ENCODE assay signal across 37 mouse cellular contexts in the genomic region with DNA sequence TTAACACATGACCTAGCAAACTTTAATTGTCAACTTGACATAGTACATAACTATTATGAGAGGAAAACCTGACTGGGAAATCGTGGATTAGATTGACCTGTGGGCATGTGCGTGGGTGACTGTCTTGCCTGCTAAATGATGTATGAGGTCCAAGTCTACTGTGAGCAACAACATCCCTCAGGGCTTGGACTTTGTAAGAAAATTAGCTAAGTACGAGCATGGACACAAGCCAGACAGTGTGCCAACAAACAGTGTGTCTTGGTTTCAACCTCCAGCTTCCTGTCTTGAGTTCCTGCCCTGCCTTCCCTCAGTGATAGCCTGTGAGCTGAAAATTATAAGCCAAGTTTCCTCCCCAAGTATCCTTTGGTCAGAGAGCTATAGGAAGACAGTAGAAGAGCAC. TPM values are rescaled to one million over a fixed set of nuclear protein-coding genes. Genes with fewer than 3 reads are reported as not detected.
DNase-seq lines count a peak whose midpoint lies in the region; ATAC-seq and TF ChIP-seq lines count a peak whose summit lies in the region.
"Had no signal": no experiment of that assay in that cellular context is flagged by ENCODE, and none has a peak within 500 bp of the region (broad histone marks: within the 10 kb centered on the region; RNA-seq: fewer than 3 reads in every experiment).

No protein-coding gene starts in this region.

- WGBS in kidney, adult 2 months: 24% methylated on average over 3 of the region's 3 CpGs
- 61% methylated on average over 3 of the region's 3 CpGs for WGBS in kidney, embryonic 15.5 days
- 86% methylated on average over 3 of the region's 3 CpGs for WGBS in hindbrain, embryonic 10.5 days

- dilution Hi-C loops in CH12.LX (cut with MboI; ENCODE audit: extremely low pct_ligation_motif_present, extremely low pct_unique_long_range_greater_than_20kb, low sequenced_read_pairs): no loop called here

- H3K4me3 ChIP-seq in kidney, adult 2 months (ENCODE audit: insufficient read depth, low read depth, low read length): no peak overlapping the region
- no peak overlapping the region for H3K4me3 ChIP-seq in kidney, embryonic 15.5 days (replicated peaks)
- H3K4me3 ChIP-seq in CH12.LX (replicated peaks in 1 of 3; ENCODE audit: low read depth in 2 of 3, low read length in 2 of 3, poor library complexity in 1 of 3): no peak overlapping the region
- H3K4me3 ChIP-seq in hindbrain, embryonic 10.5 days: no peak overlapping the region
- H3K4me3 ChIP-seq: erythroblast, embryonic 14.5 days; forebrain, embryonic 12.5 days; limb, embryonic 12.5 days; liver, embryonic 12.5 days had no signal

- in situ Hi-C loops in CH12.LX (cut with MboI; ENCODE audit: low pct_ligation_motif_present, low pct_unique_long_range_greater_than_20kb, low sequenced_read_pairs): loop anchor here (5.0 kb wide), 1 partner anchor 40 kb away; a partner anchor contains a TSS

- no peak overlapping the region for H3K4me2 ChIP-seq in kidney, embryonic 15.5 days
- no peak overlapping the region for H3K4me2 ChIP-seq in CH12.LX (ENCODE audit: insufficient read depth, low read depth, poor library complexity, severe bottlenecking)
- H3K4me2 ChIP-seq: forebrain, embryonic 12.5 days; limb, embryonic 12.5 days; liver, embryonic 12.5 days; midbrain, embryonic 11.5 days had no signal

- TF ChIP-seq RAD21 in CH12.LX (IDR thresholded peaks at IDR 0.05; ENCODE audit: low read depth, low read length): no peak

- no peak for TF ChIP-seq CTCF in kidney, adult 2 months (conservative IDR thresholded peaks at IDR 0.05; ENCODE audit: insufficient read depth, insufficient read length, low read depth, low read length)
- TF ChIP-seq CTCF in CH12.LX (conservative IDR thresholded peaks at IDR 0.05 in 1 of 2, IDR thresholded peaks at IDR 0.05 in 1 of 2; ENCODE audit: low read depth in 2 of 2, low read length in 2 of 2): no peak

- no peak for TF ChIP-seq EP300 in CH12.LX (IDR thresholded peaks at IDR 0.05; ENCODE audit: low read length)

- no peaks in the 10 kb centered on the region for H3K79me2 ChIP-seq in CH12.LX (replicated peaks; ENCODE audit: control insufficient read depth, extremely low read depth, insufficient read depth, poor library complexity, severe bottlenecking)

- ATAC-seq in kidney, embryonic 15.5 days (replicated peaks; ENCODE audit: low FRiP score): no peak
- ATAC-seq: activated CD4-positive, CD25-positive, alpha-beta regulatory T cell, adult 4 months; forebrain, postnatal 0 days; hindbrain, embryonic 16.5 days; liver, embryonic 12.5 days; liver, postnatal 0 days; midbrain, embryonic 16.5 days had no signal

- H3K4me1 ChIP-seq in kidney, adult 2 months (ENCODE audit: control insufficient read depth, insufficient read depth, low read length): no peaks in the 10 kb centered on the region
- H3K4me1 ChIP-seq in kidney, embryonic 15.5 days: no peaks in the 10 kb centered on the region
- H3K4me1 ChIP-seq in CH12.LX (ENCODE audit: control insufficient read depth in 1 of 2, insufficient read depth in 2 of 2): peaks cover 21 to 61% of the 10 kb centered on the region in 2 experiments
- H3K4me1 ChIP-seq in hindbrain, embryonic 10.5 days (replicated peaks): no peaks in the 10 kb centered on the region
- H3K4me1 ChIP-seq: forebrain, embryonic 12.5 days; limb, embryonic 12.5 days; liver, embryonic 12.5 days had no signal

- H3K9ac ChIP-seq in kidney, embryonic 15.5 days: no peak overlapping the region
- peak overlapping the region; percentile 13; the same call in 1 of the 2 replicates for H3K9ac ChIP-seq in CH12.LX (ENCODE audit: insufficient read depth, low read depth)
- H3K9ac ChIP-seq: forebrain, embryonic 12.5 days; forebrain, postnatal 0 days; limb, embryonic 12.5 days; liver, embryonic 12.5 days; liver, postnatal 0 days had no signal

- no peaks in the 10 kb centered on the region for H3K36me3 ChIP-seq in kidney, adult 2 months (ENCODE audit: control insufficient read depth, insufficient read depth, low read length)
- no peaks in the 10 kb centered on the region for H3K36me3 ChIP-seq in kidney, embryonic 15.5 days
- no peaks in the 10 kb centered on the region for H3K36me3 ChIP-seq in CH12.LX (replicated peaks in 1 of 2; ENCODE audit: control insufficient read depth in 1 of 2, insufficient read depth in 1 of 2, low read length in 1 of 2)
- no peaks in the 10 kb centered on the region for H3K36me3 ChIP-seq in hindbrain, embryonic 10.5 days
- H3K36me3 ChIP-seq: forebrain, embryonic 12.5 days; limb, embryonic 12.5 days; liver, embryonic 12.5 days had no signal

- no peak for TF ChIP-seq POLR2A in kidney, adult 2 months (IDR thresholded peaks at IDR 0.05; ENCODE audit: low read depth, low read length)
- no peak for TF ChIP-seq POLR2A in CH12.LX (IDR thresholded peaks at IDR 0.05; ENCODE audit: low read depth, low read length)

- no peak overlapping the region for H3K27ac ChIP-seq in kidney, adult 2 months (ENCODE audit: insufficient read depth, low read depth, low read length)
- H3K27ac ChIP-seq in kidney, embryonic 15.5 days: no peak overlapping the region
- peak overlapping the region; percentile 67 for H3K27ac ChIP-seq in CH12.LX (ENCODE audit: insufficient read depth, low read depth)
- H3K27ac ChIP-seq in hindbrain, embryonic 10.5 days: no peak overlapping the region
- H3K27ac ChIP-seq: forebrain, embryonic 12.5 days; limb, embryonic 12.5 days; liver, embryonic 12.5 days had no signal

- H3K9me3 ChIP-seq in kidney, embryonic 15.5 days (replicated peaks): no peaks in the 10 kb centered on the region
- no peaks in the 10 kb centered on the region for H3K9me3 ChIP-seq in CH12.LX (replicated peaks; ENCODE audit: low read length)
- H3K9me3 ChIP-seq in hindbrain, embryonic 10.5 days: no peaks in the 10 kb centered on the region
- H3K9me3 ChIP-seq: forebrain, embryonic 12.5 days; limb, embryonic 12.5 days; liver, embryonic 12.5 days had no signal

- peak; percentile 70 for DNase-seq in kidney, adult 2 months
- DNase-seq in CH12.LX (ENCODE audit: extremely low read depth): no peak
- peak; percentile 96 for DNase-seq in gonadal fat pad, adult 2 months (ENCODE audit: low read depth)
- peak; percentile 44 to 53 for DNase-seq in kidney, postnatal 36 days
- no peak for DNase-seq in T-cell, adult 2 months (ENCODE audit: low spot score)
- DNase-seq in hindbrain, embryonic 10.5 days (ENCODE audit: low spot score): no peak
- DNase-seq: adrenal gland, postnatal 14 days; cerebellum, adult 11 months; cerebellum, adult 9-11 months; forebrain, postnatal 0 days; heart, postnatal 14 days; liver, postnatal 0 days; lung, postnatal 36 days; right cerebral cortex, adult 18-20 months; spleen, adult 18-20 months; thymus, postnatal 14 days had no signal

- H3K27me3 ChIP-seq in kidney, adult 2 months (replicated peaks; ENCODE audit: control insufficient read depth, insufficient read depth, low read length): no peaks in the 10 kb centered on the region
- no peaks in the 10 kb centered on the region for H3K27me3 ChIP-seq in kidney, embryonic 15.5 days
- H3K27me3 ChIP-seq in CH12.LX (replicated peaks): no peaks in the 10 kb centered on the region
- H3K27me3 ChIP-seq in hindbrain, embryonic 10.5 days (ENCODE audit: insufficient read depth, poor library complexity, severe bottlenecking): no peaks in the 10 kb centered on the region
- H3K27me3 ChIP-seq: forebrain, embryonic 12.5 days; limb, embryonic 12.5 days; liver, embryonic 12.5 days had no signal

TF ChIP-seq in CH12.LX, 34 proteins besides CTCF, POLR2A, EP300 and RAD21:
- no peak for TF ChIP-seq NELFE (IDR thresholded peaks at IDR 0.05; ENCODE audit: low read depth, low read length)
- no peak for TF ChIP-seq POLR2AphosphoS2 (IDR thresholded peaks at IDR 0.05; ENCODE audit: low read depth, low read length)
- TF ChIP-seq KAT2A (IDR thresholded peaks at IDR 0.05; ENCODE audit: insufficient replicate concordance, low read length): no peak
- TF ChIP-seq USF1 (IDR thresholded peaks at IDR 0.05; ENCODE audit: low read depth, low read length): no peak
- TF ChIP-seq BHLHE40 (IDR thresholded peaks at IDR 0.05; ENCODE audit: low read depth, low read length): no peak
- TF ChIP-seq MXI1 (IDR thresholded peaks at IDR 0.05; ENCODE audit: low read depth, low read length): no peak
- TF ChIP-seq ELF1 (IDR thresholded peaks at IDR 0.05; ENCODE audit: low read depth, low read length): no peak

RNA-seq across cellular contexts. Expression of a gene that starts 22.5 kb away (rescaled TPM):
- not detected in 2 replicates for polyA plus RNA-seq in kidney, adult 2 months (2012; rRNA removed)
- not detected in 2 replicates for polyA plus RNA-seq in kidney, embryonic 15.5 days (2015; fragmentation: Nextera tagmentation; extraction: Ambion mirVana)
- 0.29 and 0.38 TPM in 2 replicates for total RNA-seq in CH12.LX (2012; rRNA removed)
- 0.51 TPM in 1 of 2 replicates, not detected in the other for total RNA-seq in CH12.LX (2014; rRNA removed)
- polyA plus RNA-seq in CH12.LX (2012; ENCODE audit: insufficient read length, low read depth): not detected in 2 replicates
- not detected in 2 replicates for polyA plus RNA-seq in gonadal fat pad, adult 2 months (2012; rRNA removed)
- 1.8 TPM in 1 of 2 replicates, not detected in the other for polyA plus RNA-seq in hindbrain, embryonic 10.5 days (2016; fragmentation: Nextera tagmentation; extraction: Ambion mirVana)
- total RNA-seq: adrenal gland, postnatal 14 days; forebrain, postnatal 0 days; gastrocnemius, adult 8-10 months; granulocyte monocyte progenitor cell, adult 5-6 weeks; layer of hippocampus, adult 18-20 months; layer of hippocampus, postnatal 10 days; left cerebral cortex, adult 18-20 months; left cerebral cortex, postnatal 14 days; megakaryocyte, adult 5-6 weeks; neutrophil, adult 5-6 weeks had no signal
- polyA plus RNA-seq: activated CD4-positive, CD25-positive, alpha-beta regulatory T cell, adult 4 months; erythroblast, embryonic 14.5 days; forebrain, embryonic 12.5 days; forebrain, postnatal 0 days; intestine, embryonic 14.5 days; liver, embryonic 12.5 days; liver, postnatal 0 days; midbrain, embryonic 11.5 days had no signal

RNA-seq across cellular contexts. Expression of a gene that starts 40.2 kb away (rescaled TPM):
- not detected in 2 replicates for polyA plus RNA-seq in kidney, adult 2 months (2012; rRNA removed)
- polyA plus RNA-seq in kidney, embryonic 15.5 days (2015; fragmentation: Nextera tagmentation; extraction: Ambion mirVana): 0.31 and 2.1 TPM in 2 replicates
- 0.50 and 1.7 TPM in 2 replicates for total RNA-seq in CH12.LX (2012; rRNA removed)
- 1.0 and 1.2 TPM in 2 replicates for total RNA-seq in CH12.LX (2014; rRNA removed)
- polyA plus RNA-seq in CH12.LX (2012; ENCODE audit: insufficient read length, low read depth): 0.67 TPM in 1 of 2 replicates, not detected in the other
- polyA plus RNA-seq in gonadal fat pad, adult 2 months (2012; rRNA removed): not detected in 2 replicates
- polyA plus RNA-seq in hindbrain, embryonic 10.5 days (2016; fragmentation: Nextera tagmentation; extraction: Ambion mirVana): not detected in 2 replicates
- total RNA-seq: adrenal gland, postnatal 14 days; forebrain, postnatal 0 days; granulocyte monocyte progenitor cell, adult 5-6 weeks; heart, postnatal 14 days; layer of hippocampus, adult 18-20 months; left cerebral cortex, adult 18-20 months; megakaryocyte, adult 5-6 weeks had no signal
- polyA plus RNA-seq: erythroblast, embryonic 14.5 days; forebrain, embryonic 12.5 days; forebrain, postnatal 0 days; heart, embryonic 14.5 days; hindbrain, embryonic 11.5 days; hindbrain, embryonic 16.5 days; intestine, embryonic 14.5 days; limb, embryonic 12.5 days; liver, embryonic 12.5 days; liver, postnatal 0 days; midbrain, embryonic 11.5 days; midbrain, embryonic 16.5 days; neural tube, embryonic 11.5 days had no signal

RNA-seq across cellular contexts. Expression of a gene that starts 41.1 kb away (rescaled TPM):
- polyA plus RNA-seq in kidney, adult 2 months (2012; rRNA removed): 14.9 and 17.0 TPM in 2 replicates
- 47.4 and 51.0 TPM in 2 replicates for polyA plus RNA-seq in kidney, embryonic 15.5 days (2015; fragmentation: Nextera tagmentation; extraction: Ambion mirVana)
- total RNA-seq in CH12.LX (2012; rRNA removed): 188 and 203 TPM in 2 replicates
- 243 and 258 TPM in 2 replicates for total RNA-seq in CH12.LX (2014; rRNA removed)
- 261 and 307 TPM in 2 replicates for polyA plus RNA-seq in CH12.LX (2012; ENCODE audit: insufficient read length, low read depth)
- 23.6 and 24.0 TPM in 2 replicates for polyA plus RNA-seq in gonadal fat pad, adult 2 months (2012; rRNA removed)
- 50.4 and 56.7 TPM in 2 replicates for polyA plus RNA-seq in hindbrain, embryonic 10.5 days (2016; fragmentation: Nextera tagmentation; extraction: Ambion mirVana)

Comparison
In these comparisons a context has a peak if more than half of its experiments do, and no peak if none do; other contexts are left out.
1. DNase-seq: peak in kidney, adult 2 months (single experiment), gonadal fat pad, adult 2 months (single experiment) and kidney, postnatal 36 days (2 of 2); none in CH12.LX (single experiment), T-cell, adult 2 months (single experiment) and hindbrain, embryonic 10.5 days (single experiment).